Mouse (Mus musculus) heart, embryonic 16.5 days (tissue): ENCODE measurements around the gene Cpt1b. TPM values are rescaled to one million over a fixed set of nuclear protein-coding genes. Genes with fewer than 3 reads are reported as not detected.
A peak's percentile ranks its signal among the peaks of the same experiment; 100 is the strongest.
"Not testable (repeated sequence)": the region's sequence is repeated elsewhere in the genome, so short reads cannot be mapped to it uniquely, and the experiment has no call there.

Source experiments
- ATAC-seq: fragments of 200-750 bp; cut with Nextera tagmentation; replicated peaks from 2 replicates; pipeline ENCODE4 v1.8.0; 2017; ENCODE audit warnings: moderate number of reproducible peaks; ENCODE audit not compliant: insufficient read depth, low FRiP score; ENCODE audit errors: extremely low read depth
- H3K27ac ChIP-seq: fragments of 300-500 bp; sonication (generic); 2 replicates; pipeline ENCODE4 v1.5.1; 2014; ENCODE audit warnings: mild to moderate bottlenecking, low read length, control low read depth, moderate library complexity
- H3K27me3 ChIP-seq: fragments of 300-500 bp; sonication (generic); 2 replicates; pipeline ENCODE4 v1.6.1; 2014; ENCODE audit warnings: low read length, mixed read lengths; ENCODE audit not compliant: control insufficient read depth, insufficient read depth
- H3K36me3 ChIP-seq: fragments of 300-500 bp; sonication (generic); 2 replicates; pipeline ENCODE4 v1.6.1; 2014; ENCODE audit not compliant: control insufficient read depth, insufficient read depth
- H3K4me1 ChIP-seq: fragments of 300-500 bp; sonication (generic); 2 replicates; pipeline ENCODE4 v1.6.1; 2014; ENCODE audit warnings: low read length, mixed read lengths; ENCODE audit not compliant: control insufficient read depth, insufficient read depth
- H3K4me2 ChIP-seq: fragments of 300-500 bp; sonication (generic); 2 replicates; pipeline ENCODE4 v1.6.1; 2014; ENCODE audit warnings: low read depth, mild to moderate bottlenecking, control low read depth, low read length
- H3K4me3 ChIP-seq: fragments of 300-500 bp; sonication (generic); 2 replicates; pipeline ENCODE4 v1.5.1; 2014; ENCODE audit warnings: mild to moderate bottlenecking, control low read depth, low read length
- H3K9ac ChIP-seq: fragments of 300-500 bp; sonication (generic); 2 replicates; pipeline ENCODE4 v1.6.1; 2014; ENCODE audit warnings: low read length, control low read depth
- H3K9me3 ChIP-seq: fragments of 300-500 bp; sonication (generic); replicated peaks from 2 replicates; pipeline ENCODE4 v1.6.1; 2016; ENCODE audit warnings: low read length; ENCODE audit not compliant: control insufficient read depth
- WGBS: fragments of 180-500 bp; shearing (Covaris S2); extraction: QIAGEN DNeasy Blood & Tissue Kit; methylation state at CpG from one replicate; pipeline ENCODE4 v1.1.7; 2014; 5-methylcytosine and 5-hydroxymethylcytosine counted together
- polyA plus RNA-seq: library from polyadenylated mRNA; unstranded; fragments of >200 nt; fragmentation: Nextera tagmentation; extraction: Ambion mirVana; gene quantifications from 2 replicates; pipeline ENCODE4 v1.2.1, GENCODE M21; 2015

Gene Cpt1b
- polyA plus RNA-seq, 1 experiment from 2014 or later: 241 TPM

GRCm38 (mm10) chr15:89442486-89443070 is 16.9 kb upstream of the Cpt1b start:
- H3K27me3 ChIP-seq: no peaks in the 10 kb centered on the region
- H3K9ac ChIP-seq: no peak overlapping the region
- ATAC-seq: no peak
- no peak overlapping the region for H3K27ac ChIP-seq
- H3K4me3 ChIP-seq: no peak overlapping the region
- H3K9me3 ChIP-seq: no peaks in the 10 kb centered on the region
- no peaks in the 10 kb centered on the region for H3K36me3 ChIP-seq
- WGBS: 35% methylated on average over 8 of the region's 8 CpGs
- no peak overlapping the region for H3K4me2 ChIP-seq
- H3K4me1 ChIP-seq: no peaks in the 10 kb centered on the region

- Histone ChIP-seq H3K4me3 (no peak overlapping the region), H3K4me2 (no peak overlapping the region), H3K9ac (no peak overlapping the region), H3K27me3 (no peaks in the 10 kb centered on the region), H3K27ac (no peak overlapping the region), H3K9me3 (no peaks in the 10 kb centered on the region), H3K4me1 (no peaks in the 10 kb centered on the region), H3K36me3 (no peaks in the 10 kb centered on the region)
- ATAC-seq: no peak
- WGBS: 77% methylated on average over 5 of the region's 5 CpGs
These were observed 10.2 kb upstream of the Cpt1b start for GRCm38 (mm10) chr15:89435878-89436277.

DNA sequence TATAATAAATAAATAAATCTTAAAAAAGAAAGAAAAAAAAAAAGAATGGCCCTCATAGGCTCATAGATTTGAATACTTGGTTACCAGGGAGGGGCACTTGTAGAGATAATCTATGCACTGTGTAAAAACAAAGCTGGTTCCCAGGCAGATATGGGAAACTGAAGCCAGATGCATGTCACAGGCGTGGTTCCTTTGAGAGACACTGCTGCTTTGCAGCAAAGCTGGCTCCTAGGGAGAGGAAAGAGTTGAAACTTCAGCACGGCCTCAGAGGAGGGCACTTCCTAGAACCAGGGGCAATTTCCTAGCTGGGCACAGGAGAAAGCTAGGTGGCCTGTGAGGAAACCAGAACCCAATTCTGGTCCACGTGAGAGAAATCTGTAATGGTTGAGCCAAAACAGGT is 8.5 kb upstream of the Cpt1b start:
- H3K9ac ChIP-seq: no peak overlapping the region
- H3K27me3 ChIP-seq: no peaks in the 10 kb centered on the region
- H3K36me3 ChIP-seq: no peaks in the 10 kb centered on the region
- H3K27ac ChIP-seq: no peak overlapping the region
- H3K4me3 ChIP-seq: no peak overlapping the region
- ATAC-seq: no peak
- H3K9me3 ChIP-seq: no peaks in the 10 kb centered on the region
- WGBS: 76% methylated on average over 3 of the region's 3 CpGs
- H3K4me1 ChIP-seq: peaks cover 4% of the 10 kb centered on the region
- H3K4me2 ChIP-seq: no peak overlapping the region

DNA sequence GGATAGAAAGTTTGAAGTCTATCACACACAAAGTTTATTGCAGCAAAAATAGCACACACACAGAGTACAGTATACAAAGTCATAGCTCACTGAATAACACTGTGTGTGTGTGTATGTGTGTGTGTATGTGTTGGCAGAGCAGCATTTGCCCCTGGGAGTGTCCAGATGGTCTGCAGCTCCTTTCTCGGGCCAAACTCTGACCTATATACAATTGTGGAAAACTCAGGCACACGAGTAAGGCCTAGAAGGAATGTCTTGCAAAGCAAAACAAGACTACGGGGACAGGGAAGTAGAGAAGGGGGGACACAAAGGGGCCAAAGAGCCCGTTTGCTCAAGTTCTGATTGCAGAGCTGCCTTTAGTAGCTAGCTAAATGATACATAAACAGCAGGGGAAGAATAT is 7.3 kb upstream of the Cpt1b start:
- H3K4me2 ChIP-seq: no peak overlapping the region
- H3K9me3 ChIP-seq: no peaks in the 10 kb centered on the region
- no peak overlapping the region for H3K27ac ChIP-seq
- no peak for ATAC-seq
- H3K27me3 ChIP-seq: no peaks in the 10 kb centered on the region
- peaks cover 3% of the 10 kb centered on the region; the same call in 1 of the 2 replicates for H3K36me3 ChIP-seq
- H3K4me3 ChIP-seq: no peak overlapping the region
- WGBS: 79% methylated on average over 4 of the region's 4 CpGs
- peaks cover 12% of the 10 kb centered on the region for H3K4me1 ChIP-seq
- no peak overlapping the region for H3K9ac ChIP-seq

DNA sequence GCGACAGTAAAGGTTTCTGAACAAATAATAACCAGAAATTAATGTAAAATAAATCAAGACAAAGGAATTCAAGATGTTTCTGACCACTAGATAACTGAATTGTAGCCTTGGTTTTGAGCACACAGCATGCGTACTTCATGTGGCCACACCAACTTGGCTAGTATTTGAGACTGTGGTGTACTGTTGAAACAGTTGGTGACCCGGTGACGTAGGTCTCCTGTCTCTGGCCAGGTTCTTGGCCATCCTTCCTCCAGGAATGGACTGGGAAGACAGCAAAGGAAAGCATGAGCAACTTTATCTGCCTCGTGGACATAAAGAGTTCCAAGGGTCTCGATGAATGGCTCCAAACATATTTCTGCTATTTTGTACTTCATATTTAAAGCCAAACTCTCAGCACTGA is 6.1 kb upstream of the Cpt1b start:
- no peak overlapping the region for H3K9ac ChIP-seq
- peaks cover 12% of the 10 kb centered on the region; the same call in 1 of the 2 replicates for H3K36me3 ChIP-seq
- H3K9me3 ChIP-seq: no peaks in the 10 kb centered on the region
- H3K27ac ChIP-seq: no peak overlapping the region
- peaks cover 13% of the 10 kb centered on the region for H3K4me1 ChIP-seq
- H3K4me3 ChIP-seq: no peak overlapping the region
- no peaks in the 10 kb centered on the region for H3K27me3 ChIP-seq
- H3K4me2 ChIP-seq: no peak overlapping the region
- 91% methylated on average over 6 of the region's 6 CpGs for WGBS
- ATAC-seq: no peak

GRCm38 (mm10) chr15:89431271-89431670 is 5.6 kb upstream of the Cpt1b start:
- H3K9me3 ChIP-seq: no peaks in the 10 kb centered on the region
- H3K4me3 ChIP-seq: no peak overlapping the region
- H3K27ac ChIP-seq: no peak overlapping the region
- peaks cover 19% of the 10 kb centered on the region for H3K4me1 ChIP-seq
- H3K9ac ChIP-seq: no peak overlapping the region
- WGBS: 65% methylated on average over 3 of the region's 3 CpGs
- H3K36me3 ChIP-seq: peaks cover 14% of the 10 kb centered on the region
- H3K27me3 ChIP-seq: no peaks in the 10 kb centered on the region
- no peak for ATAC-seq
- no peak overlapping the region for H3K4me2 ChIP-seq

- not testable (repeated sequence) for H3K9ac ChIP-seq, H3K27ac ChIP-seq, H3K4me3 ChIP-seq, ATAC-seq, H3K4me2 ChIP-seq, H3K27me3 ChIP-seq, H3K9me3 ChIP-seq
- H3K4me1 ChIP-seq: peaks cover 20% of the 10 kb centered on the region
- peaks cover 15% of the 10 kb centered on the region for H3K36me3 ChIP-seq
- WGBS: 81% methylated on average over 8 of the region's 9 CpGs
These were observed 5.1 kb upstream of the Cpt1b start for GRCm38 (mm10) chr15:89430771-89431170.

GRCm38 (mm10) chr15:89430341-89430740 is 4.7 kb upstream of the Cpt1b start:
- no peak for ATAC-seq
- H3K27me3 ChIP-seq: no peaks in the 10 kb centered on the region
- peak overlapping the region; percentile 69 for H3K4me2 ChIP-seq
- no peaks in the 10 kb centered on the region for H3K9me3 ChIP-seq
- H3K4me3 ChIP-seq: peak overlapping the region; percentile 67
- peaks cover 20% of the 10 kb centered on the region for H3K4me1 ChIP-seq
- H3K9ac ChIP-seq: peak overlapping the region; percentile 86
- H3K36me3 ChIP-seq: peaks cover 15% of the 10 kb centered on the region
- 41% methylated on average over 6 of the region's 6 CpGs for WGBS
- peak overlapping the region; percentile 98 for H3K27ac ChIP-seq

GRCm38 (mm10) chr15:89429352-89430221 is 3.9 kb upstream of the Cpt1b start, which contains the start of the genes C730034F03Rik, Gm44502 and Chkb:
TSS of gene C730034F03Rik (plus strand) at chr15:89429589.
TSS of gene Gm44502 (minus strand) at chr15:89429696.
TSS of gene Chkb (minus strand) at chr15:89429908.
- peaks cover 15% of the 10 kb centered on the region for H3K36me3 ChIP-seq
- under 1% methylated on average over 70 of the region's 70 CpGs for WGBS
- no peaks in the 10 kb centered on the region for H3K27me3 ChIP-seq
- peak within 1 kb of the TSS; percentile 86 for H3K9ac ChIP-seq
- peak; percentile 82 for ATAC-seq
- H3K9me3 ChIP-seq: no peaks in the 10 kb centered on the region
- H3K4me1 ChIP-seq: peaks cover 21% of the 10 kb centered on the region
- H3K4me3 ChIP-seq: peak within 1 kb of the TSS; percentile 67
- peak within 1 kb of the TSS; percentile 98 for H3K27ac ChIP-seq
- H3K4me2 ChIP-seq: peak within 1 kb of the TSS; percentile 69
